Mouse (Mus musculus) liver, embryonic 11.5 days (tissue): ENCODE measurements around the gene Jazf1. TPM values are rescaled to one million over a fixed set of nuclear protein-coding genes. Genes with fewer than 3 reads are reported as not detected.

Experiments used
- ATAC-seq: fragments of 200-750 bp; cut with Nextera tagmentation; replicated peaks from 2 replicates; pipeline ENCODE4 v1.8.0; 2017; ENCODE audit warnings: moderate number of reproducible peaks, mild to moderate bottlenecking, moderate TSS enrichment, moderate library complexity; ENCODE audit not compliant: low FRiP score
- DNase-seq: peaks from one replicate; pipeline ENCODE4 v3.0.0-alpha.2; 2017; ENCODE audit warnings: low spot score
- H3K27ac ChIP-seq: fragments of 300-500 bp; sonication (generic); 2 replicates; pipeline ENCODE4 v1.5.1; 2014; ENCODE audit warnings: mild to moderate bottlenecking, low read depth, low read length, control low read depth
- H3K27me3 ChIP-seq: fragments of 300-500 bp; sonication (generic); replicated peaks from 2 replicates; pipeline ENCODE4 v1.6.1; 2014; ENCODE audit warnings: low read length, mixed read lengths; ENCODE audit not compliant: control insufficient read depth, insufficient read depth
- H3K36me3 ChIP-seq: fragments of 300-500 bp; sonication (generic); 2 replicates; pipeline ENCODE4 v1.6.1; 2014; ENCODE audit warnings: mild to moderate bottlenecking, low read length, moderate library complexity, mixed read lengths; ENCODE audit not compliant: control insufficient read depth, insufficient read depth
- H3K4me1 ChIP-seq: fragments of 300-500 bp; sonication (generic); replicated peaks from 2 replicates; pipeline ENCODE4 v1.6.1; 2014; ENCODE audit warnings: low read length, mixed read lengths; ENCODE audit not compliant: control insufficient read depth, insufficient read depth
- H3K4me2 ChIP-seq: fragments of 300-500 bp; sonication (generic); 2 replicates; pipeline ENCODE4 v1.6.1; 2014; ENCODE audit warnings: mild to moderate bottlenecking, control low read depth, moderate library complexity
- H3K4me3 ChIP-seq: fragments of 300-500 bp; sonication (generic); 2 replicates; pipeline ENCODE4 v1.5.1; 2014; ENCODE audit warnings: low read depth, low read length, control low read depth
- H3K9ac ChIP-seq: fragments of 300-500 bp; sonication (generic); 2 replicates; pipeline ENCODE4 v1.6.1; 2014; ENCODE audit warnings: low read depth, low read length, control low read depth
- H3K9me3 ChIP-seq: fragments of 300-500 bp; sonication (generic); 2 replicates; pipeline ENCODE4 v1.6.1; 2016; ENCODE audit warnings: low read length, inconsistent platforms, mixed read lengths; ENCODE audit not compliant: control insufficient read depth
- WGBS: fragments of 180-500 bp; shearing (Covaris S2); extraction: QIAGEN DNeasy Blood & Tissue Kit; methylation state at CpG from one replicate; pipeline ENCODE4 v1.1.7; 2014; 5-methylcytosine and 5-hydroxymethylcytosine counted together
- polyA plus RNA-seq: library from polyadenylated mRNA; unstranded; fragments of >200 nt; fragmentation: Nextera tagmentation; extraction: Ambion mirVana; gene quantifications from 2 replicates; pipeline ENCODE4 v1.2.1, GENCODE M21; 2014

Gene Jazf1
- polyA plus RNA-seq, 1 experiment from 2014 or later, result 1.9 TPM

DNA sequence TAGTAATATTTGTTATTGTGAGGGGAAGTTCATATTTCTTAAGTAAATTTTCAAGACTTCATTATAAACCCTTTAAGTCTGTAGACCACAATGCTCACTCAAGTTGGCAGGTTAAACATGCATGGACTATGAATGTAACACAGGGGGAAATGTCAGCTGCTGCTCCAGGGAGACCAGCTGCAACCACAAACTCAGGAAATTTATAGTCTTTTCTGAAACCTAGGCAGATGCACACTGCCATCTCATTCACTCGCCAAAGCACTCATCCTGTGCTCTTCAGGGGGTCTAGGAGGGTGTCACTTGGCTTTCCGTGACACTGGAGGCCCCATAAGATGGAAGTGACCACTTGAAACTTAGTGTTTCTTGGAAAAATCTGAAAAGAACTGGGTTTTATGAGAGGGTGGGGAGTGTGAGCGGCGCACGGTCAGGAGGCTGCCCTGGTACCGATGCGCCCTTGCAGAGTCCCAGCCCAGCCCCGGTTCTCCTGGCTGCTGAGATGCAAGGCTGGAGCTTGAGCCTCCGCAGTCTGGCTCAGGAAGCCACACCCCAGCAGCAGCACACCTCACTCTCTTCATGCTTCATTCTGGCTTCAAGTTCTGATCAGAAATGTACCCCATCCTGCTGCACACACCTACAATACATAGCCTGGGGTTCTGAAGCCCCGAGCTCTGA, 251.1 kb downstream of the Jazf1 start:
- 80% methylated on average over 10 of the region's 10 CpGs for WGBS
- H3K9ac ChIP-seq, result no peak overlapping the region
- no peaks in the 10 kb centered on the region for H3K9me3 ChIP-seq
- no peak for ATAC-seq
- no peak overlapping the region for H3K27ac ChIP-seq
- no peak for DNase-seq
- no peaks in the 10 kb centered on the region for H3K4me1 ChIP-seq
- H3K4me2 ChIP-seq, result no peak overlapping the region
- H3K4me3 ChIP-seq, result no peak overlapping the region
- H3K27me3 ChIP-seq, result no peaks in the 10 kb centered on the region
- no peaks in the 10 kb centered on the region for H3K36me3 ChIP-seq

- Histone ChIP-seq H3K9me3 (no peaks in the 10 kb centered on the region), H3K27ac (no peak overlapping the region), H3K4me3 (no peak overlapping the region), H3K4me1 (no peaks in the 10 kb centered on the region), H3K36me3 (no peaks in the 10 kb centered on the region), H3K9ac (no peak overlapping the region), H3K4me2 (no peak overlapping the region), H3K27me3 (no peaks in the 10 kb centered on the region)
- ATAC-seq, result no peak
- no peak for DNase-seq
- 87% methylated on average over 3 of the region's 3 CpGs for WGBS
These were observed 263.1 kb downstream of the Jazf1 start for GRCm38 (mm10) chr6:52805237-52805856.

GRCm38 (mm10) chr6:52802181-52802580, 266.2 kb downstream of the Jazf1 start:
- peak overlapping the region; percentile 35; the same call in 1 of the 2 replicates for H3K4me2 ChIP-seq
- no peak for DNase-seq
- WGBS, result 50% methylated on average over 9 of the region's 9 CpGs

DNA sequence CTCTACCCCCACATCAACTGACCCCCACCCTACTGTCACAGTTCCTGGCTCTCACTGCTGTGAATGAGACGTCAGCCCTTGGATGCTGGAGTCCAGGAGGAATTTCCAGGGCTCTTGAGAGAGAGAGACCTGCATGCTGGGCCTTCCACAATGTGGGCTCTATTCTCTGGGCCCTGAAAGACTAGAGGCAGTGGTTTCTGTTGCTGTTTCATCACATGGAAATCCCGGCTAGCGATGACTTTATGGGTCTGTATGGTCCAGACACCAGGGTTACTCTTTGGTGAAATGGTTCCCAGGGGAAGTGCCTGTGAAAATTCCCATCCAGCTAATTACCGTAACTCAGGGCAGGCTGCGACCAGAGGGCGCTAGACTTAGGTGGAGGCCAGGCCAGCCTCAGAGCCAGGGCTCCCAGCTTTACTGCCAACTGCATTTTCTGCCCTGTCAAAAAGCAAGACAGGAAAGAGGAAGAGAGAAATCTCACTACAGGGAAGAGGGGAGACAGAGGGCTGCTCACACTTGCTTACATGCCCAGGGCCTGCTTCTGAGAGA, 271.1 kb downstream of the Jazf1 start:
- no peaks in the 10 kb centered on the region for H3K36me3 ChIP-seq
- 58% methylated on average over 6 of the region's 6 CpGs for WGBS
- H3K4me1 ChIP-seq, result peaks cover 3% of the 10 kb centered on the region; the same call in 1 of the 2 replicates
- H3K4me3 ChIP-seq, result no peak overlapping the region
- H3K4me2 ChIP-seq, result no peak overlapping the region
- ATAC-seq (no peak), DNase-seq (no peak)
- no peak overlapping the region for H3K27ac ChIP-seq
- H3K9me3 ChIP-seq, result no peaks in the 10 kb centered on the region
- H3K9ac ChIP-seq, result no peak overlapping the region
- H3K27me3 ChIP-seq, result no peaks in the 10 kb centered on the region

More at GRCm38 (mm10) chr6:52802181-52802580, 266.2 kb downstream of the Jazf1 start:
- Histone ChIP-seq H3K36me3 (no peaks in the 10 kb centered on the region), H3K27me3 (no peaks in the 10 kb centered on the region), H3K27ac (no peak overlapping the region), H3K4me1 (no peaks in the 10 kb centered on the region), H3K9me3 (no peaks in the 10 kb centered on the region), H3K9ac (no peak overlapping the region), H3K4me3 (no peak overlapping the region)
- ATAC-seq, result no peak

DNA sequence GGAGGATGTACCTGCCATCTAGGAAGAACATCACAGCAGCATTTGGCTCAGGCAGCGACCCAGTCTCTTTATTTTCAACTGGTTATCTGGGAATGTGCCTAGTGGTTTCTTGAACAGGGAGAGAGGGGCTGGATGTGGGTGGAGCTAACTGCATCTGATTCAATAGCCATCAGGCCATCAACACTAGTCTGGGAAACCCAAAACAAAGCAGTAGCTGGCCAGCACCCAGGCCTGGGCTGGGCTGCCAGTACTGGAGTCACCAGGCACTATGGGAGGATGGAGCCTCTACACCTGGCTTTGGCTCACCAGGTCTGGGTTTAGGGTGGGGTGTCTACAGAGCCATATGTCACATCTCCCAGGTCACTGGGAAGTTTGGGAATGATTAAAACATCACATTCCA, 271.7 kb downstream of the Jazf1 start:
- no peak for ATAC-seq
- 62% methylated on average over 1 of the region's 1 CpGs for WGBS
- no peaks in the 10 kb centered on the region for H3K36me3 ChIP-seq
- peaks cover 3% of the 10 kb centered on the region; the same call in 1 of the 2 replicates for H3K4me1 ChIP-seq
- no peaks in the 10 kb centered on the region for H3K9me3 ChIP-seq
- H3K9ac ChIP-seq, result no peak overlapping the region
- no peak for DNase-seq
- H3K27ac ChIP-seq, result no peak overlapping the region
- no peaks in the 10 kb centered on the region for H3K27me3 ChIP-seq
- H3K4me2 ChIP-seq, result no peak overlapping the region
- no peak overlapping the region for H3K4me3 ChIP-seq

- ATAC-seq (no peak), DNase-seq (no peak)
- H3K9me3 ChIP-seq, result no peaks in the 10 kb centered on the region
- H3K27ac ChIP-seq, result peak overlapping the region; percentile 32; the same call in 1 of the 2 replicates
- no peaks in the 10 kb centered on the region for H3K27me3 ChIP-seq
- no peaks in the 10 kb centered on the region for H3K36me3 ChIP-seq
- H3K4me3 ChIP-seq, result no peak overlapping the region
- H3K4me2 ChIP-seq, result no peak overlapping the region
- H3K9ac ChIP-seq, result no peak overlapping the region
- peaks cover 3% of the 10 kb centered on the region; the same call in 1 of the 2 replicates for H3K4me1 ChIP-seq
- 74% methylated on average over 9 of the region's 9 CpGs for WGBS
These were observed 272.3 kb downstream of the Jazf1 start for GRCm38 (mm10) chr6:52796035-52796598.

DNA sequence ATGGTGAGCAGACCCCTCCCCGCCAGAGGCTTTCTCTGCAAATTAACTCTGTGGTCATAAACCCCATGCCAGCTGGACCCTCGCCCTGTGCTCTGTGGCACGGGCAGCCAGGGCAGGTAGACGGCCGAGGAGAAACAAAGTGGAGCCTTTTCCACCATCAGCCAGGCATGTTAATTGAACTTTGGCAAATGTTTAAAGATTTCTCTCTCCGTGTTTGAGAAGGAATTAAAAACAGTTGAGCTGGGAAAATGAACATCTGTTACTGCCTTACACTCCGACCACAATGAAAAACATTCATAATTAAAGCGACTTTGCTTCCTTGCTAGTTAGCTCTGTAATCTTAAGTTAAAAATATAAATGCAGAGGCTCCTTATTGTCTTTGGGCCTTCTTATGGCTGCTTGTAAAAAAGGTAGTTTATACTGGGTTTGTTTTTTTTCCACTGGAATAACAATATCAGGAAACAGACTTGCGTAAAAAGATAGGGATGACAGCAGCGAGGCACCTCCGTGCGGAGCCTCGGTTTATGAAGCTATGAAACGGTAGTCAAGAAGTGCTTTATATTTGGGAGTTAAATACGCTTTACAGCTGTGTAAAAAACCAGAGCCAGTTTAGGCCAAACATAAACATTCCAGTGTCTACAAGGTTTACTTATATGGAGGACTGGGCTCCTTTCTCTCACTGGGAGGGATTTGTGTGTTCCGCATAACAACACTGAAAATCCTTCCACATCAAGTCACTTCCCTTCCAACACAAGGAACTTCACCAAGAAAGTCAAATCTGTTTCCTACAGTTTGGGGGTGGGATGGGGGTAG, 273.2 kb downstream of the Jazf1 start:
- ATAC-seq (no peak), DNase-seq (no peak)
- no peaks in the 10 kb centered on the region for H3K27me3 ChIP-seq

DNA sequence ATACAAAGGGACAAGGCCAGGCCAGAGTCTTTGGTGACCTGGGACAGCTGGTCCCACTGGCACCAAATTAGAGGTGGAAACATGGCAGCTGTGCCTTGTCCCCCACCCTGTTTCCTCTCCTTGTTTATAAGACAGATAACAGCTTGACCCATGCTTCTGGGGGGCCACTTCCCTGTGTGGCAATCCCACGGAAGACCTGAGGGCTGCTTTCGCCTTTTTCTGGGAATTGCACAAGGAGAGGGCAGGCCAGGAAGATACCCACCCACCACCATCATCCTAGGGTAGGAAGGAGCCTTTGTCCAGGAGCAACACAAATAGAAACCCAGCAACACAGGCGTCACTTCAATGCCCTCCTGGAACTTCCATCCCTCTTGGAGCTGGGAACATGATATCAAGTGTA, 276.0 kb downstream of the Jazf1 start:
- Histone ChIP-seq H3K36me3 (no peaks in the 10 kb centered on the region), H3K4me3 (no peak overlapping the region), H3K27ac (no peak overlapping the region), H3K9ac (no peak overlapping the region), H3K9me3 (no peaks in the 10 kb centered on the region), H3K4me1 (peaks cover 3% of the 10 kb centered on the region; the same call in 1 of the 2 replicates), H3K27me3 (no peaks in the 10 kb centered on the region), H3K4me2 (no peak overlapping the region)
- no peak for DNase-seq
- WGBS, result 65% methylated on average over 3 of the region's 3 CpGs
- no peak for ATAC-seq

More for the DNA sequence above, 273.2 kb downstream of the Jazf1 start:
- Histone ChIP-seq H3K9ac (no peak overlapping the region), H3K4me3 (no peak overlapping the region), H3K36me3 (no peaks in the 10 kb centered on the region), H3K27ac (no peak overlapping the region; the same call in 1 of the 2 replicates), H3K4me2 (no peak overlapping the region), H3K9me3 (no peaks in the 10 kb centered on the region), H3K4me1 (peaks cover 3% of the 10 kb centered on the region; the same call in 1 of the 2 replicates)
- 72% methylated on average over 16 of the region's 16 CpGs for WGBS
